Mouse (Mus musculus): ENCODE data around the gene Ngf.
A peak's percentile ranks its signal among the peaks of the same experiment; 100 is the strongest.

The Ngf gene

DNA sequence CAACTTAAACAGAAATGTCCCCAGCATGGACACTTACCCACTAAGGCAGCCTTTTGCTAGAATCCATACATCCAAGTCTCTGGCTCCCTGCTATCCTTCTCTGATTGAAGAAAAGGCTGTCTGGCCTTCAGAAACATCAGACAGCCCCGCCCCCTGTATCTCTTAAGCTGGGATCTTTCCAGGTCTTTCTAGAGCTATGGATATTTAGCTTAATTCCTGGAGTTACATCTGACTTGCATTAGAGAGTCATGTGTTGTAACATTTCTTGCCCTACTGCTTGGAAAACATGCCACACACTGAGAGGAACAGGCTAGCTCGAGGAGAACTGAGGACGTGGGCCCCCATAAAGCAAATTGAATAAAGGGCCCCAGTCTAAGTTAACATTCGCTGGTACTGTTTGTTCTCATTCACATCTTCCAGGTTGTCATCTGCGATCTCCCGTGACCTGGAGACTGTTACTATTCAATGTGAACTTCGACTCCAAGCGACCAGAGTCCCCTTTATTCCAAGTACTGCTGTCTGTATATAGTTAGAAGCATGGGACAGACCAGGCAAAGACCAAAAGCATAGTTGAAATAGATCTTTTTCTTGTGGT lies 38.0 kb downstream of the Ngf start:
- DNase-seq (ENCODE audit: low read depth): no peak

DNA sequence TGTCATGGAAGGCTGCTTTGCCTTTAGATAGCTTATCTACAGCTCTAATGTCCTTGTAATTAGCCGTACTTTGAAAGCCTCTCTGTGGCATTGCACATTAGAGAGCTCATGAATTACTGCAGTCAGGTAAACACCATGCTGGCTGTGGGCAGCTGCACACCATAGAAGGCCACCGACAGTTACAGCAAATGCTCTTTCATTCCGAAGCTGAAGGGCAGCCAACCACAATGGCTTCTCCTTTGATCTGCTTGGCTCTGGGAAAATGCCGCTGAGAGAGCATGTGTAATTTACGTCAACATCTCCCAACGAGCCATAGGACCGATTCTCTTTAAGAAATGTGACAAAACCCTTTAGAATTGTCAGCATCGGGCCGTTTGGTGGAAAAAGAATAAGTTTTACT lies 38.7 kb downstream of the Ngf start:
- no peak for DNase-seq (ENCODE audit: low read depth)

- DNase-seq (ENCODE audit: low read depth): no peak
These were observed 39.9 kb downstream of the Ngf start for GRCm38 (mm10) chr3:102509601-102510000.

DNA sequence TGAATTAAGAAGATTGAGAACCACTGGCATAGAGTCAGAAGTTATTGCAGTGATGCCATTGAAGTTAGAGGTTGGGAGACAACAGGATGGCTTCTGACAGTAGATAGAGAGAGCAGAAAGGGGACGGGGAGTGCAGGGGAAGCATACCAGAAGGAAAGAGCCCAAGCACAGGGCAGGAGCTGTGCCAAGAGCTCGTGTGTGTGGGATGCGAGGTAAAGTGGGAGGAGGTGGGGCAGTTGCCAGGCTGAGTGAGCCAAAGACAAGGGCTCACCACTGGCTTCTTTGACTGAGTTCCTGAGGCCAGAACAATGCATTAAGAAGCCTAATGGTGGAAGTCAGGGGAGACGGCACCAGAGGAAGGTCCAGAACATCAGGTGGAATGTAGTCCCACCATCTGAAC lies 47.2 kb downstream of the Ngf start:
- no peak for DNase-seq (ENCODE audit: low read depth)

DNA sequence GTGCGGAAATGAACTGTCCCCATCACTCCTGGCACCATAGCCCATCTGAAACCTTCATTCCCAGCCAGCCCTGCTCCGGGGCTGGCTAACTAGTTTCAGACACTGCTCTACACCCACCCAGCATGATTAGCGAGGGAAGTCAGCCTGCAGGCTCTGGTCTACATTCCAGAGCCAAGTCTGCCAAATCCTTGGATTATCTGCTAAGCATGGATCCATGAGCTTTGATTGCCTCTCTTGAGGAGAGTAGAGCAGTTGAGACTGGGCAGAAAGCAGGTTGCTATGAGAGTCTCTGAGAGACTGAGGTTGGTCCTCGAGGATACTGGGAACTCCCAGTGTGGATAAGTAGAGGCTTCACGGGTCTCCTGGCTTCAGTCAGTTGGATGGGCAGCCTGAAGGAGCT lies 51.3 kb downstream of the Ngf start:
- DNase-seq (ENCODE audit: low read depth): no peak

DNA sequence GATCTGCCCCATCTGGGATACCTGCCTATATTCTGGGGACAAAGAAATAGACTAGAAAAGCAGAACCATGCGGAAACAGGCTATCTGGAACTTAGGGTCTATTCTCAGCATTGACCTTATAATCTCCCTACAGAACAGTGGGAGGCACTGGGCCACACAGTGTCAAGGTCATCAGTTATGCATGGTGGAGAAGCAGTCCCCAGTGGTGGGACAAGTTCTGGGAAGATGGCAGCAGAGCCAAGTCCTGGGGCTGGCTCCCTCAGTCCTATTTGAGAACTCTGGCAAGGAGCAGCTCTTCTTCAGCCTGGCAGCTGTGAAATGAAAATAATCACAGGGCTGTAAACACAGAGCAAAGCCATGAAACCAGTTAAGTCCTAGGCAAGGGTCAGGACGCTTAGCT lies 54.0 kb downstream of the Ngf start:
- DNase-seq (ENCODE audit: low read depth): no peak

GRCm38 (mm10) chr3:102524951-102525350 lies 55.2 kb downstream of the Ngf start:
- no peak for DNase-seq (ENCODE audit: low read depth)

GRCm38 (mm10) chr3:102525856-102526255 lies 56.1 kb downstream of the Ngf start:
- DNase-seq (ENCODE audit: low read depth): no peak

DNA sequence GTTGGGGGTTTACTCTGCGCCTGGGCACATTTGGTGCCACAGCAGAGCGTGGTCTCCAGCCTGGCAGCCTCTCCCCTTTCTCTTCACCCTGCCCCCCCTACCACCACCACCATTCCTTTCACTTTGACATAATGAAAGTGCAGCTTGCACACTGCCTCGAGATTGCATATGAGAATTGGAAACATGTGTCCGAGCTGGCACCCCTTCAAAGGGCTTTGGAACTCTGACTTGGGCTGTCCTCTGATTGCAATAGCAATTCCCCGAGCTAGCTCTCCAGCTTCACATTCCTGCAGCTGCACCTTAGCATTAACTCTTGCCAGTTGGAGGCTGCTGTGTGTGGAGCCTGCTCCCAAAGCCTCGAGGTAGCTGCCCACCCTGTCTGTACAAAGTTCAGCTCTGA lies 56.8 kb downstream of the Ngf start:
- peak; percentile 58 for DNase-seq (ENCODE audit: low read depth)

- no peak for DNase-seq (ENCODE audit: low read depth)
These were observed 65.0 kb downstream of the Ngf start for GRCm38 (mm10) chr3:102534744-102535143.

- DNase-seq (ENCODE audit: low read depth): no peak
These were observed 73.9 kb downstream of the Ngf start for GRCm38 (mm10) chr3:102543646-102544045.

DNA sequence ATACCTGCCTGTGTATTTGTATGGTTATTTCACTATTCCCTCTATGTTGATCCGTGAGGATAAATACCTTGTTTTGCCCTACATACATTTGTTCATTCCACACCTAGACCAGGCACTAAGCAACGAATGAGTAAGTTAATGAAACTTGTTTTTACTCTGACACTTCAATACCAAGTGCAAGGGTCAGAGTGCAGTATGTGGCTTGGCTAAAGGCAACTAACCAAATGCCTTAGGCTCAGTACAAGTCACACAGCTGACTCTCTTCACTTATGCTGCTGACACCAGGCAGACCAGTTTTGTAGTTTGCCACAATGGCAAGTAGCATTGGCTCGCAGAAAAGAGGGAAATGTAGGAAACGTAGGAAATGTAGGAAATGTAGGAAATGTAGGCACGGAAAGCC lies 77.8 kb downstream of the Ngf start:
- DNase-seq (ENCODE audit: low read depth): no peak

DNA sequence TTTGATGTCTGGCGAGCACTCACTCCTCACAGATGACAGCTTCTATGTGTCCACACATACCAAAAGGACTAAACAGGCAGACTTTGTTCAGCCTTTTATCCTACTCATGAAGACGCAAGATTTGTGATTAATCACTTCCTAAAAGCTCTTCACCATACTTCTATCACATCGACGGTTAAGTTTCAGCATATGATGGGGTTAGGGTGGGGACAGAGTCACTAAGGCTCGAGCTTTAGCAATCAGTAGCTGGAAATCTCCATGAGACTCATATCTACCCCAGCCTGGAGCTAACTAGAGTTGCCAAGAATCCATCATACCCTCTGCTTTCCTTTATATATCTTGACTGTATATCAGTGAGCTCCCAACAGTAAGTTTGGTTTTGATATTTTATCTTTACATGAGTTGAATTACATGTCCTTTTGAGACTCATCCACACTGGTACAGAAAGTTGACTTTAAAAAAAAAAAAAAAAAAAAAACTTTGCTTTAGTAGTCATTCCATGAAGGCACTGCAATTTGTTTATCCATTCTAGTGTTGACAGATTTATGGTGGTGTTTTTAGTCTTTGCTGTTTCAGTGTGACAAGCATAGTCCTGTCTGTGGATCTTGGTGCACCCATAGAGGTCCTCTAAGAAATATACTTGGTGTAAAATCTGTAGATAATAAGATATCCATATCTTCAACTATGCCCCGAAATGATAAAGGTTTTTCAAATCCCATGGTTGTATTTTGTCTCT lies 84.4 kb downstream of the Ngf start:
- no peak for DNase-seq (ENCODE audit: low read depth)

DNA sequence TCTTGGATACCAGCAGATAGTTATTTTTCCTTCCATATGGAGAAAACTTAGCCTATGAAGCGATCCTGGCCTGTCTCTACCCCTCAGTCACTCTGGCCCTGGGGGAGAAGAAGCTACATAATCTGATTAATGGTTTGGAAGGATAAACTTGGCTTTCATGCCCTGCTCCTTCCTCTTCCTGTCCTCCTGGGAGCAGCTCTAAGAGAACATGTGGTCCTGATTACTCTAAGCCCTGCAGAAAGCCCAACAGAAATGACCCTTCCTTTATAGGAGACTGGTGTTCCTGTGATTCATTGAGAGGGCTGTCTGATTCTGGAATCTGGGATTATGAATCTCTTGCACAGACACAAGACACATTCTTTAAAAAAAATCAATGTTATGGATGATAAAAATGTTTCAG lies 86.4 kb downstream of the Ngf start:
- no peak for DNase-seq (ENCODE audit: low read depth)

DNA sequence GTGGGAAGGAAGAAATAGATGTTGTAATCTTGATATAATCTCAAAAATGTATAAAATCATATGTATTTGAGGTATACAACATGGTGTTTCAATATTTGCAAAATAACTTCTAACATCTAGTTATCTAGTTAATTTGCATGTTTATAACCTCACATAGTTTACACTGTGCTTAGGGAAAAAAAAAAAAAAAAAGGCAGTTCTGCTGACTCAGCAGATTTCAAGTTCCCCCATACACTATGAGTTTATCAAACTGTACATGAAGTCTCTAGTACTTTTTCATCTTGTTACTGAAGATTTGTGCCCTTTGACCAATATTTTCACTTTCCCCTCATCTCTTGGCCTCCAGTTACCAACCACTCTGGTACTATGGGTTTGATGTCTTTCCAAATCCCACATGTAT lies 86.9 kb downstream of the Ngf start:
- no peak for DNase-seq (ENCODE audit: low read depth)

Data from fibroblast of lung, adult 2 months (primary cell).